Mouse (Mus musculus): ENCODE results near the gene BC004004. TPM values are rescaled to one million over a fixed set of nuclear protein-coding genes. Genes with fewer than 3 reads are reported as not detected.

The BC004004 gene
- polyA plus RNA-seq, 1 experiment = 36.5 TPM

GRCm38 (mm10) chr17:29336266-29336990, 67.8 kb downstream of the BC004004 start:
- Histone ChIP-seq H3K36me3 (ENCODE audit: control insufficient read depth, insufficient read depth, low read length) (peaks cover 53% of the 10 kb centered on the region), H3K27ac (ENCODE audit: insufficient read depth, low read length) (no peak overlapping the region), H3K4me1 (ENCODE audit: control insufficient read depth, insufficient read depth, insufficient read length) (peaks cover 11% of the 10 kb centered on the region; the same call in 1 of the 2 replicates), H3K4me3 (ENCODE audit: extremely low read depth, insufficient read depth, insufficient read length) (no peak overlapping the region), H3K27me3 (ENCODE audit: control insufficient read depth, insufficient read depth, low read length) (no peaks in the 10 kb centered on the region)
- 93% methylated on average over 19 of the region's 19 CpGs for WGBS
- no peak for DNase-seq (ENCODE audit: low read depth in 1 of 2, low spot score in 2 of 2)
- TF ChIP-seq POLR2A (IDR thresholded peaks at IDR 0.05; ENCODE audit: low read depth, low read length) (no peak), CTCF (IDR thresholded peaks at IDR 0.05; ENCODE audit: extremely low read depth, insufficient read depth, insufficient read length, insufficient replicate concordance) (no peak)

GRCm38 (mm10) chr17:29337979-29338823, 69.6 kb downstream of the BC004004 start:
- DNase-seq (ENCODE audit: low read depth in 1 of 2, low spot score in 2 of 2) = no peak
- no peaks in the 10 kb centered on the region for H3K27me3 ChIP-seq (ENCODE audit: control insufficient read depth, insufficient read depth, low read length)
- H3K36me3 ChIP-seq (ENCODE audit: control insufficient read depth, insufficient read depth, low read length) = peaks cover 39% of the 10 kb centered on the region
- H3K4me1 ChIP-seq (ENCODE audit: control insufficient read depth, insufficient read depth, insufficient read length) = peaks cover 18% of the 10 kb centered on the region; the same call in 1 of the 2 replicates
- WGBS = 67% methylated on average over 9 of the region's 9 CpGs
- no peak overlapping the region for H3K27ac ChIP-seq (ENCODE audit: insufficient read depth, low read length)
- no peak overlapping the region for H3K4me3 ChIP-seq (ENCODE audit: extremely low read depth, insufficient read depth, insufficient read length)
- TF ChIP-seq POLR2A (IDR thresholded peaks at IDR 0.05; ENCODE audit: low read depth, low read length) = no peak
- no peak for TF ChIP-seq CTCF (IDR thresholded peaks at IDR 0.05; ENCODE audit: extremely low read depth, insufficient read depth, insufficient read length, insufficient replicate concordance)

- Histone ChIP-seq H3K36me3 (ENCODE audit: control insufficient read depth, insufficient read depth, low read length) (peaks cover 31% of the 10 kb centered on the region), H3K4me3 (ENCODE audit: extremely low read depth, insufficient read depth, insufficient read length) (no peak overlapping the region), H3K4me1 (ENCODE audit: control insufficient read depth, insufficient read depth, insufficient read length) (peaks cover 18% of the 10 kb centered on the region; the same call in 1 of the 2 replicates), H3K27ac (ENCODE audit: insufficient read depth, low read length) (no peak overlapping the region), H3K27me3 (ENCODE audit: control insufficient read depth, insufficient read depth, low read length) (no peaks in the 10 kb centered on the region)
- WGBS = 60% methylated on average over 11 of the region's 11 CpGs
- DNase-seq (ENCODE audit: low read depth in 1 of 2, low spot score in 2 of 2) = no peak
- TF ChIP-seq POLR2A (IDR thresholded peaks at IDR 0.05; ENCODE audit: low read depth, low read length) (no peak), CTCF (IDR thresholded peaks at IDR 0.05; ENCODE audit: extremely low read depth, insufficient read depth, insufficient read length, insufficient replicate concordance) (no peak)
These were observed 70.7 kb downstream of the BC004004 start for GRCm38 (mm10) chr17:29339170-29339768.

GRCm38 (mm10) chr17:29340406-29341261, 72.0 kb downstream of the BC004004 start:
- WGBS = 72% methylated on average over 18 of the region's 18 CpGs

GRCm38 (mm10) chr17:29341591-29342003, 73.0 kb downstream of the BC004004 start:
- DNase-seq (ENCODE audit: low read depth in 1 of 2, low spot score in 2 of 2) = peak in 1 of 2 experiments; percentile 55
- Histone ChIP-seq H3K36me3 (ENCODE audit: control insufficient read depth, insufficient read depth, low read length) (peaks cover 15% of the 10 kb centered on the region), H3K27ac (ENCODE audit: insufficient read depth, low read length) (no peak overlapping the region; the same call in 1 of the 2 replicates), H3K4me1 (ENCODE audit: control insufficient read depth, insufficient read depth, insufficient read length) (peaks cover 23% of the 10 kb centered on the region; the same call in 1 of the 2 replicates), H3K4me3 (ENCODE audit: extremely low read depth, insufficient read depth, insufficient read length) (no peak overlapping the region), H3K27me3 (ENCODE audit: control insufficient read depth, insufficient read depth, low read length) (no peaks in the 10 kb centered on the region)
- 45% methylated on average over 9 of the region's 9 CpGs for WGBS
- TF ChIP-seq POLR2A (IDR thresholded peaks at IDR 0.05; ENCODE audit: low read depth, low read length) = no peak
- no peak for TF ChIP-seq CTCF (IDR thresholded peaks at IDR 0.05; ENCODE audit: extremely low read depth, insufficient read depth, insufficient read length, insufficient replicate concordance)

More at GRCm38 (mm10) chr17:29340406-29341261, 72.0 kb downstream of the BC004004 start:
- Histone ChIP-seq H3K27ac (ENCODE audit: insufficient read depth, low read length) (no peak overlapping the region), H3K27me3 (ENCODE audit: control insufficient read depth, insufficient read depth, low read length) (no peaks in the 10 kb centered on the region), H3K4me3 (ENCODE audit: extremely low read depth, insufficient read depth, insufficient read length) (no peak overlapping the region), H3K4me1 (ENCODE audit: control insufficient read depth, insufficient read depth, insufficient read length) (peaks cover 18% of the 10 kb centered on the region; the same call in 1 of the 2 replicates), H3K36me3 (ENCODE audit: control insufficient read depth, insufficient read depth, low read length) (peaks cover 22% of the 10 kb centered on the region)
- TF ChIP-seq CTCF (IDR thresholded peaks at IDR 0.05; ENCODE audit: extremely low read depth, insufficient read depth, insufficient read length, insufficient replicate concordance) (no peak), POLR2A (IDR thresholded peaks at IDR 0.05; ENCODE audit: low read depth, low read length) (no peak)
- DNase-seq (ENCODE audit: low read depth in 1 of 2, low spot score in 2 of 2) = no peak
